Mouse (Mus musculus) monocyte, adult 2 months (primary cell): ENCODE measurements around the gene Pcsk2.

Source experiments
- DNase-seq, 2 experiments: peaks; one replicate each; pipeline ENCODE4 v3.0.0; 2022; ENCODE audit warnings: low spot score in 2 of 2, low read depth in 1 of 2

Gene Pcsk2

DNA sequence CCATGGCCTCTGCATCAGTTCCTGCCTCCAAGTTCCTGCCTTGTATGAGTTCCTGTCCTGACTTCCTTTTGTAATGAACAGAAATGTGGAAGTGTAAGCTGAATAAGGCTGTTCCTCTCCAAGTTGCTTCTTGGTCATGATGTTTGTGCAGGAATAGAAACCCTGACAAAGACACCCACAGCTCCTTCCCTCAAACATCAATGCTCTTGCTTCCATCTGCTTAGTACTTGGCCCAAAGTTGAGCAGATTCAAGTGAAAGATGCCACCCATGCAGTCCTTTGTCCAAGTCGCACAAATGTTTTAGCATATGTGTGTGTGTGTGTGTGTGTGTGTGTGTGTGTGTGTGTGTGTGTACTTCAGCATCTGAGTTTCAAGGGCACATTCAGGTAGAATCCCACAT, 97.3 kb downstream of the Pcsk2 start:
- DNase-seq, result no peak

- no peak for DNase-seq
These were observed 98.4 kb downstream of the Pcsk2 start for GRCm38 (mm10) chr2:143644374-143644773.

DNA sequence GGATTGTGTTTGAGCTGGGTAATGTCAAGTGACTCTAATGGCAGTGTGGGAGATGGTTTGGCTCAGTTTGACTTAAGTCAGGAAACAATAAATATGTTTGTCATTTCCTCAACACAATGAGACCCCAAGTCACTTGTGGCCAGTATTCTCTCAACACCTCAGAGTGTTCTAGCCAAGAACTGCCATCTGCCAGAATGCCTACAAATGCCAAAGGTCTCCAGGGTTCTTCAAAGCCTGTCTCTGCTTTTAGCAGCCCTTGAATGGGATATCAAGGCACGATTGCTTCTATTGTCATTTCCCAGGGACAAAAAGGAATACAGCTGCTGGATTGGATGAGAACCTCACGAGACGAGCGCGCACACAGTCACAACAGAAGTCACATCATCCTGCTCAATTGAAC, 100.0 kb downstream of the Pcsk2 start:
- DNase-seq, result no peak

GRCm38 (mm10) chr2:143654621-143655020, 108.7 kb downstream of the Pcsk2 start:
- no peak for DNase-seq

DNA sequence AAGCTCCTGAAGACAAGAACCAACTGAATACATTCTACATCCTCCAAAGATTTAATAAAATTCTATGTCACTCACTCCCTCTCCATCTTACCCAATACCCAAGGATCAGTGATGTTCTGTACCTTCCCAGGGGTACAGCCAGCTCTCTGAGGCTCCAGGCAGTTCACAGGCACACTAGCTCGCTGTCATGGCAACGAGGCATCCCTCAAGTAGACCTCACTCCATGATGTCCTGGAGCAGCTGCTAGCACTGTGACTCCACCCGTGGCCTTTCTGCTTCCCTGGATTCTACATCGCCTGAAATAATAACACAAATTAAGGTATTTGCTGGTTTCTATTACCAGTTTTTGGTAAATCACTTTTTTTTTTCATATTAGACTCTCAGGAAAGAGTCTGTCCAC, 111.0 kb downstream of the Pcsk2 start:
- DNase-seq, result no peak

DNA sequence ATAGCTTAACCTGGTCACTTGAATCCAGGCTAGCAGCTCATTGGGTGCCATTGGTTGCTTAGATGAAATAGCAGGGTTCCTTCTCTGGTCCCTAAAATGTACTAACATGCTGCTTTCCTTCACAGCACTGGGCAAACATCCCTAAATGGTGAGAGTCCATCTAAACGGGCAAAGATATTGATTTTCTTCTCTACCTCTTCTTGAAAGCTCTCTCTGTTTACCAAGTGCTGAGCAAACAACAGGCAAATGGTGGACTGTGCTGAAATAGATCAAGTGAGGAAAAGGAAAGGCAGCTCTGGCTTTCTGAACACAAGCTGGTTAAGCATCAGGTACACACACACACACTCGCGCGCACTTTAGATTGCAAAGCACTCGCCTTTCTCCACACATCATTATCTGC, 120.8 kb downstream of the Pcsk2 start:
- DNase-seq, result no peak

GRCm38 (mm10) chr2:143677869-143678268, 131.9 kb downstream of the Pcsk2 start:
- no peak for DNase-seq

GRCm38 (mm10) chr2:143679513-143679912, 133.6 kb downstream of the Pcsk2 start:
- DNase-seq, result no peak

GRCm38 (mm10) chr2:143681873-143682555, 136.1 kb downstream of the Pcsk2 start:
- DNase-seq, result no peak

- no peak for DNase-seq
These were observed 137.6 kb downstream of the Pcsk2 start for GRCm38 (mm10) chr2:143683513-143683912.

DNA sequence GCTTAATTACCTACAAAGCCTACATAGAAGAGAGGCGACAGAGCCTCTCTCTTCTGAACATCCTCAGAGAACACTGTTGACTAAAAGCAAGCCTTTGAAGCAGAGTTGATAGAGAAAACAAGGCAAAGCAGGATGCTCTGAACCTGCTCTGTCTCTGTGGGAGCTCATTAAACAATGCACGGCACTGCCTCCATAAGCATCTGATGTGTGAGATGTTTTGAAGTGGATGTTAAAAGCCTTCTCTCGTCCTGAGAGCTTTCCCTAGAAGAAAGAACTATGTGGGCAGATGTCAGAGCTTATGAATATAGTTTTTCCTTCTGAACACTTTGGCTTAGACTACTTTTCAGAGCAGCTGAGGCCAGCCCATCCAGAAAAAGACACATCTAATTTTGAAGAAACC, 145.3 kb downstream of the Pcsk2 start:
- DNase-seq, result no peak

- DNase-seq, result no peak
These were observed 150.1 kb downstream of the Pcsk2 start for GRCm38 (mm10) chr2:143696026-143696557.

- no peak for DNase-seq
These were observed 150.7 kb downstream of the Pcsk2 start for GRCm38 (mm10) chr2:143696704-143697103.

DNA sequence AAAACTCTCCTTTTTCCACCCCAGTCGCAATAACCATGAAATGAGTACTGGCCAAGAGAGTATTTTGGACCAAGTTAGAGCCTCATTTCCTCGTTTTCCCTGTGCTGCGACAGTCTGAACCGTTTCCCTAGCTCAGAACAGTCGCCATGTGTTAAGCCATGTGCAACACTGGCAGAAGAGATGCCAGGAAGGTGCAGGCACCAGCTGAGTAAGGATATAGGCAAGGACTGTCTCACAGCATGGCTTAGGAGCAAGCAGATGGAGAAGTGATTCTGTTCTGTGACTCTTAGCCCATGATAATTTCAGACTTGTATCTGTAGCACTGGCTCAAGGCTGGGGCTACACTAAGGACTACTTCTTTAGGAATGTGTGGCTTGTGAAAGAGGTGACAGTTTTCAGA, 155.2 kb downstream of the Pcsk2 start:
- DNase-seq, result no peak

DNA sequence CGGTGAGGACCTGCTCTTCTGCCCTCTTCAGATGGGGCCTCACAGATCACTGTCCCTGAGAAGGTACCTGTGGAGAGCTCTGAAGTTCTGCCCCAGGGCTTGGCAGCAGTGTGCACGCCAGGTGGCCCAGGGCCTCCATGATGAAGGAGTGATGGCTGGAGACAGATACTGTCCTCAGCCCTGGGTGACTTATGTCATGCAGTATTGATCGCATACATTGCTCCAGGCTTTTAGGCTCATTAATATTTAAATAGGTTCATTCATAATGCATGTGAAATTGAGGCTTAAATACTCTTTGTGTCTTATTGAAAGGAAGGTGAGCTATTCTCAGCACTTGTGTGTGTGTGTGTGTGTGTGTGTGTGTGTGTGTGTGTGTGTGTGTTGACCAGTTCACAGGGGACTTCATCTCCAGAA, 157.0 kb downstream of the Pcsk2 start:
- DNase-seq, result no peak

DNA sequence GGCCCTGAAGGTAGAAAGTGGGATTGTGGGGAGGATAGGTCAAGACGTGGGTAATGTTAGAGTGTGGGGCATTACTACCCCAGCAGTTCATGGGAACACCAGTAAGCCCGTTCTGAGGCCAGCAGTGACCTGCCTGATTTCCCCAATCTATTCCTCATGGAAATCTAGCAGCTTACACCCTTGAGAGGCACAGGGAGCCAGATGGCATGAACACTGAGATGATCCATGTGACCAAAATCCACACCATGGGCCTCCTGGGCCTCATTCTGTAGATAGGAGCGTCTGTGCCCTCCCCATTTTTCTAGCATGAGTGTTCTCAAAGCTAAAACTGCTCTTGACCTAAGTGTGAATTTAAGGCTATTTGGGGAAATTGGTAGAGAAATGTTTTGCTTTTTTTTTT, 162.2 kb downstream of the Pcsk2 start:
- no peak for DNase-seq

DNA sequence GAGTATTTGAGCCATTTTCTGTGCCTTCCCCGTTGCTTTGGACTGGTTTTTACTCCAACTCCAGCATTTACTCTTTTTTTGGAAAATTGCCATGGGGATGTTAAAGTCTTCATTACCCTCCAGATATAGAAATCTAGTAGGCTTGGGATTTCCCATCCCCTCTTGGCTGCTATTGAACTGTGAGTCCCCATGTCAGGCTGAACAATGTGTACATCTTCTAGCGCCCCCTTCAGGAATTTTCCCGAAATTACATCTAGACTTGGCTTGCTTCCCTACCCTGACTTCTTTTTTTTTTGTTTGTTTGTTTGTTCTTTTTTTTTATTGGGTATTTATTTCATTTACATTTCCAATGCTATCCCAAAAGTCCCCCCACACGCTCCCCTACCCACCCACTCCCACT, 163.3 kb downstream of the Pcsk2 start:
- no peak for DNase-seq

DNA sequence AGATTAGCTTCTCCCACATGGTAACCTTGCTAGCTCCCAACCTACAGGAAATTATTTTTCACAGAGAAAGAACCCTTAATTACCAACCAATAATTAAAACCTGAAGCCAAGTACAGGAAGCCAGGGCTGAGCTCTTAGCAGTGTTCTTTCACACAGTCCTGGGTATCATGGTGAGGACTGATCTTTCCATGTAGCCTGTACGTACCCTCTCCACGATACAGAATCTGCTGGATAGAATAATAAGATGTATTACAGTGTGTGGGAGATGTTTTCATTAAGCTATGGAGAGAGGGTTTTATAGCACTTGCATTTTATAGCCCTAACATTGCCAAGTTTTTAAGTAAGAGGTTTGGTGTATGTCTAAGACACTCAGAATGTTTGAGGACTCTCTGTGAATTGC, 164.0 kb downstream of the Pcsk2 start:
- DNase-seq, result no peak

- no peak for DNase-seq
These were observed 165.9 kb downstream of the Pcsk2 start for GRCm38 (mm10) chr2:143711886-143712285.

DNA sequence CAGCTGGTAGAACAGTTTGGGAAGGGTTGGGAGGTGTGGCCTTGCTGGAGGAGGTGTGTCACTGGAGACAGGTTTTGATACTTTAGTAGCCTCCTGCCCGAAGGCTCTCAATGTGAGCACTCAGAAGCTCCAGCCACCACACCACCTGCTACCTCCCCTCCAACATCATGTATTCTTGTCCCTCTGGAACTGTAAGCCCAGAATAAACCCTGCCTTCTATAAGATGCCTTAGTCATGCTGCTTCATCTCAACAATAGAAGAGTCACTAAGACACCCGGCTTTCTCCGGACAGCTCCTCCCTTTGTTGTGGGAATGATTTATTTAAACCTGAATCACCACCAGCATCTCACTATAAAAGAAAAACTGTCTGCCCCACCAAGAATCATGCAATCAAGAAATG, 166.9 kb downstream of the Pcsk2 start:
- DNase-seq, result no peak

DNA sequence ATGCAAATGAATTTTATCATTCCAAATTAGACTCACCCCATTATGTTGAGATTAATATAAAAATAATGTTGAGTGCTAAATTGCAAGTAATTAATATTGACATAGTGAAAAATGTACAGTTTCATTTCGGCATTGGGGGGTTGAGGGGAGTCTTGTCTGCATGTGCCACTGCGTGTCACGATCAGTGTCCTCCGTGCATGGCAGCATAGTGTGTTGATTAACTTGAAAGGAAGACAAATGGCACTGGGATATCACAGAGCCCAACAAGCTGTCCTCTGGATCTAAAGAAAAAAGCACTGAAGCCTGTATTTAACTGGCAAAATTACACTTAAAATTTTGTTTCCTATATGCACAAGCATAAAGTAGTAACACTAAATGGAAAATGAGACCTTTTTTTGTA, 167.9 kb downstream of the Pcsk2 start:
- no peak for DNase-seq

DNA sequence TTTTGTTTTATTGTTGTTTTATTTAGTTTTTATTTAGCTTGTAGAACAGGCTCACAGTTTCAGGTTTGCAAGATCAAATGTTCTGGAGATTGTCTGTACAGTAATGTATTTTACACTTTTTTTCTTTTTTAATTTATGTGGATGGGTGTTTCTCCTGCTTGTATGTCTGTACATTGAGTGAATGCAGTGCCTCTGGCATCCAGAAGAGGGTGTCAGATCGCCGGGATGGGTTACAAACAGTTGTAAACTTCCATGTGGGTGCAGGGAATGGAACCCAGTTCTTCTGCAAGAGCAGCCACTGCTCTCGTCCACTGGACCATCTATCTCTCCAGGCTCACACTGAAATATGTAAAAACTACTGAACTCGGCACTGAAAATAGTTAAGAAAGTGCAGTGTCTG, 169.2 kb downstream of the Pcsk2 start:
- no peak for DNase-seq

DNA sequence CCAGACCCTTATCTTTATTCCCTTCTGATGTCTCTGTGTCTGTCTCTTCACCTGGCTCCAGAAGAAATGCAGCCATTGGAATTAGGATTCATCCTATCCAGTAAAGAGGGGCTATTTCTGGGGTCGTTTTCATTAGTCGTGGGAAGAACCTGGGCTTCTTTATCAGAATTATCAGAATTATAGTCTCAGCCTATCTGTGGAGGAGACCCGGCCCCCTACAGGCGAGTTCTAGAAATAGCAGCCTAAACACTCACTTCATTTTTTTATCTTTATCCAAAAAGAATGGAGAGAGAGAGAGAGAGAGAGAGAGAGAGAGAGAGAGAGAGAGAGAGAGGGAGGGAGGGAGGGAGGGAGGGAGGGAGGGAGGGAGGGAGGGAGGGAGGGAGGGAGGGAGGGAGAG, 177.3 kb downstream of the Pcsk2 start:
- no peak for DNase-seq
